8 mouse cellular contexts compared by ENCODE assay signal in the genomic region with DNA sequence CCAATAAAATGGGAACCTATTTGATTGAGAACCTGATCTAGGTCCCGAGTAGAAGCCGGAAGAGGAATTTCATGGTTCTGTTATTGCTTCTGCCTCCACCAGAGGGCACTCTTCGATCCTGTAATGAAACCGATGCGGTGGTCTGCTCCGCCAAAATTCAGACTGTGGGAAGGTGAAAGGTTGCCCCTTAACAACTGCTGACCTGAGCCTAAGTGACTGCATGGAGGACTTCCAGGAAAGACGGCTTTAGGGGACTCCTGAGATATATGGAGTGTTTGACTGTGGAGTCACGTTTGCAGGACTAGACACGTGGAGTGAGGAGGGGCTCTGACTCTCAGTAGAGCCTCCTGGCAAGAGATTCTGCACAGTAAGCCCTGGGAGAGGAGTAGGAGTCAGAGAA.
DNase-seq lines count a peak whose midpoint lies in the region; ATAC-seq and TF ChIP-seq lines count a peak whose summit lies in the region.

No protein-coding gene starts in this region.

- no peak overlapping the region for H3K9ac ChIP-seq in intestine, embryonic 15.5 days
- H3K9ac ChIP-seq in liver, embryonic 11.5 days (ENCODE audit: low read depth, low read length) = no peak overlapping the region
- H3K9ac ChIP-seq in neural tube, embryonic 12.5 days = no peak overlapping the region

- WGBS in intestine, embryonic 15.5 days = 6% methylated on average over 9 of the region's 9 CpGs
- WGBS in liver, embryonic 11.5 days = 7% methylated on average over 9 of the region's 9 CpGs
- WGBS in neural tube, embryonic 12.5 days = 14% methylated on average over 9 of the region's 9 CpGs

- peak overlapping the region; percentile 62 for H3K4me2 ChIP-seq in intestine, embryonic 15.5 days (replicated peaks)
- peak overlapping the region; percentile 35 for H3K4me2 ChIP-seq in liver, embryonic 11.5 days
- peak overlapping the region; percentile 45 for H3K4me2 ChIP-seq in neural tube, embryonic 12.5 days (replicated peaks)

- no peaks in the 10 kb centered on the region for H3K36me3 ChIP-seq in G1E (replicated peaks)
- no peaks in the 10 kb centered on the region for H3K36me3 ChIP-seq in intestine, embryonic 15.5 days
- no peaks in the 10 kb centered on the region for H3K36me3 ChIP-seq in liver, embryonic 11.5 days (ENCODE audit: control insufficient read depth, insufficient read depth, low read length)
- H3K36me3 ChIP-seq in neural tube, embryonic 12.5 days = no peaks in the 10 kb centered on the region

- peaks cover 17% of the 10 kb centered on the region for H3K27me3 ChIP-seq in G1E (ENCODE audit: insufficient read depth, low read length)
- no peaks in the 10 kb centered on the region for H3K27me3 ChIP-seq in intestine, embryonic 15.5 days (replicated peaks)
- no peaks in the 10 kb centered on the region for H3K27me3 ChIP-seq in liver, embryonic 11.5 days (replicated peaks; ENCODE audit: control insufficient read depth, insufficient read depth, low read length)
- no peaks in the 10 kb centered on the region for H3K27me3 ChIP-seq in neural tube, embryonic 12.5 days (replicated peaks)

- DNase-seq in 3T3-L1 (ENCODE audit: low read depth, low spot score) (peak; percentile 75), G1E (ENCODE audit: low spot score) (peak; percentile 34)
- DNase-seq in cerebellum, adult 9-11 months = peak; percentile 21
- DNase-seq in frontal cortex, postnatal 36 days (ENCODE audit: low spot score in 2 of 2) = peak; percentile 56 to 59
- DNase-seq in liver, embryonic 11.5 days (ENCODE audit: low spot score) = peak; percentile 33
- peak; percentile 44 for DNase-seq in urinary bladder, postnatal 25 days (ENCODE audit: low spot score)

- H3K9me3 ChIP-seq in G1E (replicated peaks) = no peaks in the 10 kb centered on the region
- H3K9me3 ChIP-seq in intestine, embryonic 15.5 days = no peaks in the 10 kb centered on the region
- no peaks in the 10 kb centered on the region for H3K9me3 ChIP-seq in liver, embryonic 11.5 days (ENCODE audit: control insufficient read depth, low read length)
- H3K9me3 ChIP-seq in neural tube, embryonic 12.5 days = no peaks in the 10 kb centered on the region

- no peak overlapping the region for H3K4me3 ChIP-seq in G1E (ENCODE audit: low read depth, low read length)
- H3K4me3 ChIP-seq in intestine, embryonic 15.5 days (replicated peaks) = 0 out of 2 replicates have a peak overlapping the region, but pooled peaks have one; percentile 12
- no peak overlapping the region for H3K4me3 ChIP-seq in liver, embryonic 11.5 days (ENCODE audit: low read depth, low read length)
- H3K4me3 ChIP-seq in neural tube, embryonic 12.5 days = no peak overlapping the region

- ATAC-seq in G1E (ENCODE audit: extremely low read depth, insufficient number of reproducible peaks, low FRiP score, poor library complexity, severe bottlenecking) = no peak
- peak; percentile 34; the same call in 1 of the 2 replicates for ATAC-seq in intestine, embryonic 15.5 days
- no peak for ATAC-seq in liver, embryonic 11.5 days (replicated peaks; ENCODE audit: low FRiP score)
- ATAC-seq in neural tube, embryonic 12.5 days (ENCODE audit: low FRiP score, low read depth) = 0 out of 2 replicates have a peak, but pooled peaks have one; percentile 22

- peaks cover 3% of the 10 kb centered on the region; the same call in 1 of the 2 replicates for H3K4me1 ChIP-seq in G1E (ENCODE audit: insufficient read depth, low read depth, low read length)
- H3K4me1 ChIP-seq in intestine, embryonic 15.5 days (replicated peaks) = peaks cover 7% of the 10 kb centered on the region
- H3K4me1 ChIP-seq in liver, embryonic 11.5 days (replicated peaks; ENCODE audit: control insufficient read depth, insufficient read depth, low read length) = no peaks in the 10 kb centered on the region
- peaks cover 11% of the 10 kb centered on the region; the same call in 1 of the 2 replicates for H3K4me1 ChIP-seq in neural tube, embryonic 12.5 days

- H3K27ac ChIP-seq in intestine, embryonic 15.5 days = no peak overlapping the region
- no peak overlapping the region for H3K27ac ChIP-seq in liver, embryonic 11.5 days (ENCODE audit: low read depth, low read length)
- no peak overlapping the region for H3K27ac ChIP-seq in neural tube, embryonic 12.5 days

- TF ChIP-seq CTCF in G1E (IDR thresholded peaks at IDR 0.05; ENCODE audit: low read depth, low read length) = peak; percentile 46; the same call in 1 of the 2 replicates

Comparison
In these comparisons a context has a peak if more than half of its experiments do, and no peak if none do; other contexts are left out.
1. DNase-seq: peak in every context shown above with its lines; median percentile 75 in 3T3-L1; 58 in frontal cortex, postnatal 36 days; 44 in urinary bladder, postnatal 25 days; 34 in G1E; 33 in liver, embryonic 11.5 days; 21 in cerebellum, adult 9-11 months.
2. ATAC-seq: peak in intestine, embryonic 15.5 days (single experiment) and neural tube, embryonic 12.5 days (single experiment); none in G1E (single experiment) and liver, embryonic 11.5 days (single experiment).
3. Peak in every context shown above with its lines, with median percentiles within 50 percentile points of each other: H3K4me2 ChIP-seq.